Mouse (Mus musculus) right cerebral cortex, postnatal 25 days (tissue): ENCODE measurements around the gene Gm9945.

Experiments
- DNase-seq: peaks from one replicate; pipeline ENCODE4 v3.0.0; 2022

The Gm9945 gene

GRCm38 (mm10) chr11:53479783-53480301 is at the start of gene Gm9945, which contains the start of gene Sowaha:
Gene Gm9945 (plus strand): TSS chr11:53480166.
Gene Sowaha (minus strand): TSS chr11:53480274.
- DNase-seq = no peak

- DNase-seq = no peak
Measured at GRCm38 (mm10) chr11:53430300-53430669, 49.7 kb upstream of the Gm9945 start.

- DNase-seq = peak; percentile 98
Measured at GRCm38 (mm10) chr11:53430670-53431346, 49.2 kb upstream of the Gm9945 start, which contains the start of the genes Uqcrq and Gdf9. Gene Uqcrq (minus strand): TSS chr11:53430831. Gene Gdf9 (plus strand): TSS chr11:53431023.

GRCm38 (mm10) chr11:53431347-53432056 is 48.5 kb upstream of the Gm9945 start:
- DNase-seq = no peak

- no peak for DNase-seq
Measured at GRCm38 (mm10) chr11:53433057-53433456, 46.9 kb upstream of the Gm9945 start.

GRCm38 (mm10) chr11:53435504-53435903 is 44.5 kb upstream of the Gm9945 start:
- DNase-seq = no peak

GRCm38 (mm10) chr11:53436338-53436737 is 43.6 kb upstream of the Gm9945 start:
- DNase-seq = no peak

GRCm38 (mm10) chr11:53441921-53442320 is 38.0 kb upstream of the Gm9945 start:
- no peak for DNase-seq

GRCm38 (mm10) chr11:53443861-53444260 is 36.1 kb upstream of the Gm9945 start:
- no peak for DNase-seq

GRCm38 (mm10) chr11:53445562-53445961 is 34.4 kb upstream of the Gm9945 start:
- no peak for DNase-seq

- no peak for DNase-seq
Measured at GRCm38 (mm10) chr11:53446183-53446582, 33.8 kb upstream of the Gm9945 start.

GRCm38 (mm10) chr11:53447996-53448395 is 32.0 kb upstream of the Gm9945 start:
- no peak for DNase-seq

- DNase-seq = no peak
Measured at GRCm38 (mm10) chr11:53448529-53448928, 31.4 kb upstream of the Gm9945 start.

- DNase-seq = no peak
Measured at GRCm38 (mm10) chr11:53450070-53450705, 29.8 kb upstream of the Gm9945 start.

GRCm38 (mm10) chr11:53451361-53451760 is 28.6 kb upstream of the Gm9945 start:
- no peak for DNase-seq

GRCm38 (mm10) chr11:53452396-53452795 is 27.6 kb upstream of the Gm9945 start:
- no peak for DNase-seq

GRCm38 (mm10) chr11:53453031-53453430 is 26.9 kb upstream of the Gm9945 start:
- no peak for DNase-seq

GRCm38 (mm10) chr11:53456474-53457371 is 23.2 kb upstream of the Gm9945 start, which contains the start of the genes Gm10447 and Shroom1:
Gene Gm10447 (minus strand): TSS chr11:53457110.
Gene Shroom1 (plus strand): TSS chr11:53457205.
- DNase-seq = peak; percentile 29

- DNase-seq = no peak
Measured at GRCm38 (mm10) chr11:53457372-53457954, 22.5 kb upstream of the Gm9945 start.

GRCm38 (mm10) chr11:53458996-53459395 is 21.0 kb upstream of the Gm9945 start:
- no peak for DNase-seq

GRCm38 (mm10) chr11:53460192-53460591 is 19.8 kb upstream of the Gm9945 start:
- DNase-seq = no peak

- DNase-seq = no peak
Measured at GRCm38 (mm10) chr11:53461727-53462126, 18.2 kb upstream of the Gm9945 start.
